9 mouse cellular contexts compared by ENCODE assay signal in genomic region chr2:134029631-134030414, GRCm38 (mm10).
DNase-seq lines count a peak whose midpoint lies in the region; TF ChIP-seq lines count a peak whose summit lies in the region.
"Had no signal": no experiment of that assay in that cellular context is flagged by ENCODE, and none has a peak within 500 bp of the region (broad histone marks: within the 10 kb centered on the region; RNA-seq: fewer than 3 reads in every experiment).

No protein-coding gene starts in this region.

- H3K36me3 ChIP-seq in CH12.LX (replicated peaks in 1 of 2; ENCODE audit: control insufficient read depth in 1 of 2, insufficient read depth in 1 of 2, low read length in 1 of 2), result no peaks in the 10 kb centered on the region
- H3K36me3 ChIP-seq: stomach, embryonic 15.5 days had no signal

- DNase-seq in cerebellum, adult 2 months, result peak; percentile 4 to 14
- no peak for DNase-seq in cerebellum, adult 11-12 months
- DNase-seq in CH12.LX (ENCODE audit: extremely low read depth), result no peak
- DNase-seq in cerebellum, adult 9-10 months, result peak; percentile 5
- peak; percentile 20 to 38 for DNase-seq in frontal cortex, postnatal 36 days (ENCODE audit: low spot score in 2 of 2)
- DNase-seq in layer of hippocampus, postnatal 25 days (ENCODE audit: extremely low spot score in 1 of 2, low spot score in 1 of 2), result peak; percentile 20 to 60
- DNase-seq in mesoderm, embryonic 11.5 days (ENCODE audit: low read depth, low spot score), result peak; percentile 26
- no peak for DNase-seq in thymus, adult 18-20 months

- dilution Hi-C loops in CH12.LX (cut with MboI; ENCODE audit: extremely low pct_ligation_motif_present, extremely low pct_unique_long_range_greater_than_20kb, low sequenced_read_pairs), result no loop called here

- no peak for TF ChIP-seq EP300 in CH12.LX (IDR thresholded peaks at IDR 0.05; ENCODE audit: low read length)

- H3K4me2 ChIP-seq in CH12.LX (ENCODE audit: insufficient read depth, low read depth, poor library complexity, severe bottlenecking), result no peak overlapping the region
- H3K4me2 ChIP-seq: stomach, embryonic 15.5 days had no signal

- H3K4me1 ChIP-seq in cerebellum, adult 2 months (ENCODE audit: control insufficient read depth, insufficient read depth, low read length), result no peaks in the 10 kb centered on the region
- no peaks in the 10 kb centered on the region for H3K4me1 ChIP-seq in CH12.LX (ENCODE audit: control insufficient read depth in 1 of 2, insufficient read depth in 2 of 2)
- H3K4me1 ChIP-seq: stomach, embryonic 15.5 days had no signal

- H3K27ac ChIP-seq in cerebellum, adult 2 months (ENCODE audit: insufficient read depth, low read length), result no peak overlapping the region
- H3K27ac ChIP-seq in CH12.LX (ENCODE audit: insufficient read depth, low read depth), result no peak overlapping the region
- H3K27ac ChIP-seq: stomach, embryonic 15.5 days had no signal

- no peak for TF ChIP-seq POLR2A in cerebellum, adult 2 months (IDR thresholded peaks at IDR 0.05; ENCODE audit: borderline replicate concordance, insufficient read depth, low read length)
- TF ChIP-seq POLR2A in CH12.LX (IDR thresholded peaks at IDR 0.05; ENCODE audit: low read depth, low read length), result no peak

- WGBS in cerebellum, adult 2 months, result 62% methylated on average over 4 of the region's 4 CpGs

- no peak overlapping the region for H3K9ac ChIP-seq in CH12.LX (ENCODE audit: insufficient read depth, low read depth)
- H3K9ac ChIP-seq: stomach, embryonic 15.5 days had no signal

- in situ Hi-C loops in CH12.LX (cut with MboI; ENCODE audit: low pct_ligation_motif_present, low pct_unique_long_range_greater_than_20kb, low sequenced_read_pairs), result no loop called here

- no peaks in the 10 kb centered on the region for H3K27me3 ChIP-seq in cerebellum, adult 2 months (ENCODE audit: control insufficient read depth, insufficient read depth, low read length)
- H3K27me3 ChIP-seq in CH12.LX (replicated peaks), result no peaks in the 10 kb centered on the region
- H3K27me3 ChIP-seq: stomach, embryonic 15.5 days had no signal

- no peak overlapping the region for H3K4me3 ChIP-seq in cerebellum, adult 2 months (replicated peaks; ENCODE audit: insufficient read depth, low read depth, low read length)
- no peak overlapping the region for H3K4me3 ChIP-seq in CH12.LX (replicated peaks in 1 of 3; ENCODE audit: low read depth in 2 of 3, low read length in 2 of 3, poor library complexity in 1 of 3)
- H3K4me3 ChIP-seq: stomach, embryonic 15.5 days had no signal

- peaks cover 18% of the 10 kb centered on the region for H3K9me3 ChIP-seq in CH12.LX (replicated peaks; ENCODE audit: low read length)
- H3K9me3 ChIP-seq: stomach, embryonic 15.5 days had no signal

- peak; percentile 15; the same call in 1 of the 2 replicates for TF ChIP-seq RAD21 in CH12.LX (IDR thresholded peaks at IDR 0.05; ENCODE audit: low read depth, low read length)

- no peaks in the 10 kb centered on the region for H3K79me2 ChIP-seq in CH12.LX (replicated peaks; ENCODE audit: control insufficient read depth, extremely low read depth, insufficient read depth, poor library complexity, severe bottlenecking)

- peak; percentile 29; the same call in 1 of the 2 replicates for TF ChIP-seq CTCF in cerebellum, adult 2 months (IDR thresholded peaks at IDR 0.05; ENCODE audit: borderline replicate concordance, insufficient read depth, low read depth, low read length)
- peak in 1 of 2 experiments; percentile 14; a peak in 1 of 4 replicates for TF ChIP-seq CTCF in CH12.LX (conservative IDR thresholded peaks at IDR 0.05 in 1 of 2, IDR thresholded peaks at IDR 0.05 in 1 of 2; ENCODE audit: low read depth in 2 of 2, low read length in 2 of 2)

TF ChIP-seq in CH12.LX, 34 proteins besides CTCF, POLR2A, EP300 and RAD21:
- TF ChIP-seq MEF2A (IDR thresholded peaks at IDR 0.05; ENCODE audit: borderline replicate concordance, low read depth, low read length) (no peak), UBTF (IDR thresholded peaks at IDR 0.05; ENCODE audit: low read depth, low read length) (no peak), POLR2AphosphoS2 (IDR thresholded peaks at IDR 0.05; ENCODE audit: low read depth, low read length) (no peak), SMC3 (IDR thresholded peaks at IDR 0.05; ENCODE audit: low read depth, low read length) (no peak), CHD1 (IDR thresholded peaks at IDR 0.05; ENCODE audit: low read depth, low read length) (no peak), ZC3H11A (IDR thresholded peaks at IDR 0.05; ENCODE audit: low read depth, low read length) (no peak), MAX (IDR thresholded peaks at IDR 0.05; ENCODE audit: low read length) (no peak), ZNF384 (IDR thresholded peaks at IDR 0.05; ENCODE audit: low read depth, low read length) (no peak), RCOR1 (conservative IDR thresholded peaks at IDR 0.05; ENCODE audit: low read depth, low read length) (no peak), MAZ (IDR thresholded peaks at IDR 0.05; ENCODE audit: low read depth, low read length) (no peak), KAT2A (IDR thresholded peaks at IDR 0.05; ENCODE audit: insufficient replicate concordance, low read length) (no peak), IRF4 (IDR thresholded peaks at IDR 0.05; ENCODE audit: low read depth, low read length) (no peak), ZMIZ1 (IDR thresholded peaks at IDR 0.05; ENCODE audit: low read depth, low read length) (no peak), HCFC1 (IDR thresholded peaks at IDR 0.05; ENCODE audit: low read depth, low read length) (no peak), ETS1 (conservative IDR thresholded peaks at IDR 0.05; ENCODE audit: low read depth, low read length) (no peak), USF2 (conservative IDR thresholded peaks at IDR 0.05; ENCODE audit: low read depth, low read length) (no peak), TCF12 (IDR thresholded peaks at IDR 0.05; ENCODE audit: low read depth, low read length) (no peak), NELFE (IDR thresholded peaks at IDR 0.05; ENCODE audit: low read depth, low read length) (no peak), NRF1 (IDR thresholded peaks at IDR 0.05; ENCODE audit: low read depth, low read length) (no peak), JUND (conservative IDR thresholded peaks at IDR 0.05; ENCODE audit: low read depth, low read length) (no peak)

Comparison
In these comparisons a context has a peak if more than half of its experiments do, and no peak if none do; other contexts are left out.
1. DNase-seq: peak in cerebellum, adult 2 months (2 of 2), cerebellum, adult 9-10 months (single experiment), frontal cortex, postnatal 36 days (2 of 2), layer of hippocampus, postnatal 25 days (2 of 2) and mesoderm, embryonic 11.5 days (single experiment); none in cerebellum, adult 11-12 months (single experiment), CH12.LX (single experiment) and thymus, adult 18-20 months (0 of 2).